Mouse (Mus musculus) lung, embryonic 16.5 days (tissue): ENCODE measurements at regions not wholly inside any gene's neighbourhood (a gene's known extent, or its start where the extent isn't known, plus 50 kb on each side); places are given as distances from the start of the nearest gene placed in this dataset.

ENCODE experiments used
- ATAC-seq: fragments of 200-750 bp; cut with Nextera tagmentation; 2 replicates; pipeline ENCODE4 v1.8.0; 2017; ENCODE audit warnings: low read depth, mild to moderate bottlenecking, moderate library complexity
- H3K27ac ChIP-seq: fragments of 300-500 bp; sonication (generic); 2 replicates; pipeline ENCODE4 v1.5.1; 2014; ENCODE audit warnings: mild to moderate bottlenecking, control low read depth, low read length
- H3K27me3 ChIP-seq: fragments of 300-500 bp; sonication (generic); 2 replicates; pipeline ENCODE4 v1.6.1; 2014; ENCODE audit warnings: low read depth, low read length, mixed read lengths; ENCODE audit not compliant: control insufficient read depth, insufficient read depth
- H3K36me3 ChIP-seq: fragments of 300-500 bp; sonication (generic); 2 replicates; pipeline ENCODE4 v1.6.1; 2014; ENCODE audit warnings: low read length; ENCODE audit not compliant: control insufficient read depth, insufficient read depth
- H3K4me1 ChIP-seq: fragments of 300-500 bp; sonication (generic); replicated peaks from 2 replicates; pipeline ENCODE4 v1.6.1; 2014; ENCODE audit warnings: low read length, mixed read lengths; ENCODE audit not compliant: control insufficient read depth, insufficient read depth
- H3K4me2 ChIP-seq: fragments of 300-500 bp; sonication (generic); 2 replicates; pipeline ENCODE4 v1.6.1; 2014; ENCODE audit warnings: low read depth, low read length, control low read depth
- H3K4me3 ChIP-seq: fragments of 300-500 bp; sonication (generic); 2 replicates; pipeline ENCODE4 v1.5.1; 2014; ENCODE audit warnings: mild to moderate bottlenecking, low read length, control low read depth
- H3K9ac ChIP-seq: fragments of 300-500 bp; sonication (generic); 2 replicates; pipeline ENCODE4 v1.6.1; 2014; ENCODE audit warnings: low read length, control low read depth
- H3K9me3 ChIP-seq: fragments of 300-500 bp; sonication (generic); 2 replicates; pipeline ENCODE4 v1.6.1; 2016; ENCODE audit warnings: low read length; ENCODE audit not compliant: control insufficient read depth
- WGBS: fragments of 180-500 bp; shearing (Covaris S2); extraction: QIAGEN DNeasy Blood & Tissue Kit; methylation state at CpG from one replicate; pipeline ENCODE4 v1.1.7; 2014; 5-methylcytosine and 5-hydroxymethylcytosine counted together

DNA sequence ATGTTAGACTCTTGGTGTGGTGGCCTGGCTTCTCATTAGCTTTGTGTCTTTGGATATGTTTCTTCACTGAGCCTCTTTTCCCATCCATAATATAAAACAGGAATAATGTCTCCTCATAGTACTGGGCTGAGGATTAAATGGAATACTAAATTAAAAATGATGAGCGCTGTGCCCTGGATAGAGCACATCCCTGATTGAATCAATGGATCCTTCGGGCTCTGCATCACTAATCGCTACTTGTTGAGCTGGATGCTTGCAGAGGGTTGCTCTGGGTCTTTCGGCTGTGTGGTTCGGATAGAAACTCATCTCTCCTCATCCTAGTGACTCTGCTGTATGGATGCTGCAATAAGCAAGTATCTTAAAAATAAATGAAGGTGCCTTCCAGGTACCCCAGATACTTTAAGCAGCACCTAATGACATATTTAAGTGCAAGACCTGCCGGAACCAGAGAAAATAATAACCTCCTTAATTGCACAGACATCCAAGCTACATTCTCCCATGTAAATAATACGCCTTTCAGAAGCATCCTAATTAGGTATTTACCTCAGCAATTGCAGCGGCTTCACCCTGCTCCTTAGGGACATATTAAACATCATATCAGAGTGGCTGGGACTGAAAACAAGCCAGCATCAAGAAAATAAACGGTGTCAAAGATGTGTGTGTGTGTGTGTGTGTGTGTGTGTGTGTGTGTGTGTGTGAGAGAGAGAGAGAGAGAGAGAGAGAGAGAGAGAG, 56.5 kb upstream of the Slc24a4 start:
- Histone ChIP-seq H3K27ac (no peak overlapping the region), H3K27me3 (no peaks in the 10 kb centered on the region), H3K36me3 (no peaks in the 10 kb centered on the region), H3K4me3 (no peak overlapping the region), H3K9ac (no peak overlapping the region), H3K9me3 (no peaks in the 10 kb centered on the region), H3K4me2 (no peak overlapping the region), H3K4me1 (no peaks in the 10 kb centered on the region)
- no peak for ATAC-seq
- WGBS: 85% methylated on average over 9 of the region's 9 CpGs

DNA sequence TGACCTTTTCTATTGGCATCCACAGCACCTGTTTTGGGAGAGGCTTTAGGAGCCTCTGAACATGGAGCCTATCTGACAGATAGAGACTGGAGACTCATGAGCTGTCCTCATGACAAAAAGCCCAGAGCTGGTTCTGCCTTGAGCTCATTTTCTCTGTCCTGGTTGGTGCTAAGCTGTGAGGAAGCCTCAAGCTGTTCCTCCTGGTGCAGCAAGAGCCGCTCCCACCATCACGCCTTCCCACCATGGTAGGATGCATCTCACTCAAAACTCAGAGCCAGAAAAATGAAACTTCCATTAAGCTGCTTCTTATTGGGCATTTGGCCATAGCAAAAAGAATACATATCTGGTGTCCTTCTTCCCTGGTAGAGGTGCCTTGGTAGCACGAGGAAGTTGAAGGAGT, 55.0 kb upstream of the Slc24a4 start:
- H3K27me3 ChIP-seq: no peaks in the 10 kb centered on the region
- ATAC-seq: no peak
- H3K4me2 ChIP-seq: no peak overlapping the region
- no peaks in the 10 kb centered on the region for H3K9me3 ChIP-seq
- H3K4me1 ChIP-seq: no peaks in the 10 kb centered on the region
- WGBS: 83% methylated on average over 3 of the region's 3 CpGs
- no peak overlapping the region for H3K9ac ChIP-seq
- H3K4me3 ChIP-seq: no peak overlapping the region
- H3K36me3 ChIP-seq: no peaks in the 10 kb centered on the region
- H3K27ac ChIP-seq: no peak overlapping the region

- no peak overlapping the region for H3K27ac ChIP-seq
- H3K4me2 ChIP-seq: no peak overlapping the region
- H3K4me3 ChIP-seq: no peak overlapping the region
- H3K9ac ChIP-seq: no peak overlapping the region
- no peaks in the 10 kb centered on the region for H3K27me3 ChIP-seq
- ATAC-seq: no peak
- no peaks in the 10 kb centered on the region for H3K36me3 ChIP-seq
- 43% methylated on average over 5 of the region's 5 CpGs for WGBS
- H3K9me3 ChIP-seq: no peaks in the 10 kb centered on the region
- H3K4me1 ChIP-seq: no peaks in the 10 kb centered on the region
Observed at GRCm38 (mm10) chr12:102076298-102076697, 52.2 kb upstream of the Slc24a4 start.
